Mouse (Mus musculus): ENCODE results near the gene Dpyd.

The Dpyd gene

DNA sequence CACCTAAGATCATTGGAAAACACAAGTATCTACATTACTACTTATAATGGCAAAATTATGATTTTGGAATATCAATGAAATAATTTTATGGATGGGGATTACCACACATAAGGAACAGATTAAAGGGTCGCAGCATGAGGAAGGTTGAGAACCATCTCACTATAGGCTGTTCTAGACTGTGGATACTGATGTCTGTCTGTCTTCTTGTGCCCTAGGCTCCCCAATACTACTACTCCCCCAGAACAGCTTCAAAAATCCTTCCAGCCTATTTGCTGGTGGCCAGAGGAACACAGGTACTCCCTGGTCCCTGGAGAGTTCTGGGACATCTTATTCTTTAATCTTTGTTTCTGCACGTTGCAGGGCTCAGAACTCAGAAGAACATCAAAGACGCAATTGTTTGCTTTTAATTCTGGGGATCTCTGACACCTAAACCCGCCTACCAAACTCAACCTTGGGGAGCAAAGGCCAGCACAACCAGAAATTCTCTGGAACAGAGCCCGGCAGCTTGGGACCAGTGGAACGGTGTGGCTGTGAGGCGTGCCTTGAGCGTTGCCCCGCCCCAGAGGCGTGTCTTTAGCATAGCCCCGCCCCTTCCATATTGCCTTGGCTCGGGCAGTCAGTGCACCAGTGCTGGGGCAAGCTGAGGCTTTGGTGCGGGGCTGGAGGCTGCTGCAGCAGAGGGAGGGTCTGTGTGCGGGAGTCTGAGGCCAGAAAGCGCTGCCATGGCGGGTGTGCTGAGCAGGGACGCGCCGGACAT lies at the start of gene Dpyd:
Gene Dpyd (plus strand): TSS at position 576 of the 757 bp plus-strand sequence.
- peak; percentile 85 for DNase-seq (ENCODE audit: low spot score)

DNA sequence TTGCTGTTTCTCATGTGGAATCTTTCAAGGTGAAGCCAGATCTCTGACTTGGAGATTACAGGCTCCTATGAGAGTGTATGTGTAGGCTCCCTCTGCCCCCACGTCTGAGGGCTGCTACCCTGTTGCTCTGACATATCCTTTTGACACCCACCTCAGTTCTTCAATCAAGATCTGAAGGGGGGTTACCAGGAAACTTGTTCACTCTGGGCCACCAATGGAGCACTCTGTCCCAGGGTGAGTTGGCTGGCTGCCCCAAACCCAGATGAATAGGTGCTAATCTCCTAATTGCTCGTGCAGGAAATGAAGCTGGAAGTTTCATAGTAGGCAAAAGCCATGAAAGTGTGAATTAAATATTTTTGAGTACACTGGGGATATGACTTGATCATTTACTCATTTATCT lies 24.3 kb upstream of the Dpyd start:
- DNase-seq (ENCODE audit: low spot score), result no peak

DNA sequence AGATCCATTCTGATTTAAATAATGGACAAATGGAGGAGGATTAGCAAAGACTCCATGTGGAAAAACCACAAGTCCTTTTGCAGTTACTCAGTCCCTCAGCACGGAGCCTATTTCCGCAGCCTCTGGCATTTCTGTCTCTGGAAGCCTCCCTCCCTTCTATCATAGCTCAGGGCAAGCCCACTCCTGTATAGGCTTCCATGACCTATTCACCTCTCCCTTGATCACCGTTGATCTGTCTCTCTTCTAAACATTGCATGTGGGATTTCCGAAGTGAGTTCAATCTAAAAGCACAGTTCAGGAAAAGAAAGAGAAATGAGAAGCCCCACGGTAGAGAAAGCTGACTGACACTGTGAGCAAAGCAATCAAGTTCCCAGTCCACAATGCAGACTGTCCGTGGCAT lies 20.2 kb upstream of the Dpyd start:
- DNase-seq (ENCODE audit: low spot score), result no peak

DNA sequence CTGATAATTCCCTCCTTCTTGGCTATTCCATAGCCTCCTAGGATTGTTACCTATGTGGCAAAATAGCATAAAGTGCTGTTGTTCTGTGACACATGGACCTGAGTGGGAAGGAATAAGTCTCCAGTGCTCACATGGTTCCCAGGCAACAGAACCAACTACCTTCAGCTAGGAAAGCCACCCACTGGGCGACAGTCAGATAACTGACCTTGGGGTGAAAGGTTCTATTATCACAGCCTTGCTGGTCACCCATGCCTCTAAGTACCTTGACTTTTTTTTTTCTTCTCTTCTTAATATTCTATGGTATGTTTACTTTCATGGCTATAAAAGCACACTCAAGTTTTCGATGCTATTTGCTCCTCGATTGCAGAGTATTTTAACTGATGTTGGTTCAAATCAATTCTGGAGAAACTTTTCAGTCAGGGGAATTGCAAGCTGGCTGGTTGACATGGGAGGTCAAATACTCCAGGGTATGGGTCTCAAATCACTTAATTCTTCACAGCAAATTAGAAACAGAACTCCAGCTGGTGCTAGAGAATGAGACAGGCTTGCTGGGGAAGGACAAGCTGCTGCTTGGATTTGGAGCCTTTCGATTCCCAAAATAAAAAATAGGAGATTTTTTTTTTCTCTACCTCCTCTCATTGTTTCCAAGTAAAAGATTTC lies 14.2 kb upstream of the Dpyd start:
- DNase-seq (ENCODE audit: low spot score), result no peak

DNA sequence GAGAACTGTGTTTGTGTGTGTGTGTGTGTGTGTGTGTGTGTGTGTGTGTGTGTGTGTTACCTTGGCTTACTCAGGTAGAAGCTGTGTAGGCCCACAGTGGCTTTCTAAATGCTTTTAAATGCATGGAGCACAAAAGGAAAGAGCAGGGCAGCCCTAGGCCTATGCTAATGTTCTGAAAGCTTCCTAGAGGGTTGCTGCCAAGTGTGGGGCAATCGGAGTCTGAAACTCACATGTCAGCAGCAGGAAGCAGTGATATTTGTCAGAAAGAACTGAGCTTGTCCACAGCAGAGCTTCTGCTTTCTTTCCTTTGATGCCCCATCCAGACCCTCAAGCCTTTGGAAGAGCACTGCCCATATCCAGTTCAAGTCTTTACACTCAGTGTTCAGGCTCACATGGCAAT lies 4.3 kb upstream of the Dpyd start:
- DNase-seq (ENCODE audit: low spot score), result no peak

DNA sequence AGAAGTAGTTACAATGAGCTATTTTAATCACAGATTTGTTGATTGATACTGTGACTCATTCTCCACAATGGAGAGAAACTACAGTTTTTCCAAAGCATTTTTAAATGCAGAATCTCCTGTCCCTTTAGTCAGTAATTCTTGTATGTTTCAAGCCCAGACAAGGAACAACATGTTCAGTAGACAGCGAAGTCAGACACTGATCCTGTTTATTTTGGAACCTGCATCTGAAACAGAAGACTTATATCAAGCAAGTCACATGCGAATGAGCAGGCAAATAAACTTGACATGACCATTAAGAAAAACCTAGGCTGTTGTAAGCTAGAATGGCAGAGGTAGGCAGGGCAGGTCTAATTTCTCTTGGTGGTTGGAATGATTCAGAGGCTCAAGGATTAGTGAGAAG lies 2.0 kb upstream of the Dpyd start:
- no peak for DNase-seq (ENCODE audit: low spot score)

DNA sequence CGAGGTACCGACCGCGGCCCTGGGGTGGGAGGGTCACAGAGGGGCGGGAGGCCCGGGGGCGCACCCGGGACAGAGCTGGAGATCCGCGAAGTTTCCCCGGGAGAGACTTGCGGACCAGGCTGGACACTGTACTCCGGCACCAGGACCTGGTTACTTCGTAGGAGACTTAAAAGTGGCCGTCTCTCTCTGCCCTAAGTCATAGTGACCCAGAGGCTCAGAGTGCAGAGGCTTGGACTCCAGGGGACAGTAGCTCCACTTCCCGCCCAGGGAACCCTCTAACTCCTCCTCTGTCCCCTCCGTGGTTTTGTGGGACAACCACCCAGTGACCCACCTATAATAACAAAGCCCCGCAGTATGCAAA lies 362 bp downstream of the Dpyd start:
- DNase-seq (ENCODE audit: low spot score), result peak; percentile 36

DNA sequence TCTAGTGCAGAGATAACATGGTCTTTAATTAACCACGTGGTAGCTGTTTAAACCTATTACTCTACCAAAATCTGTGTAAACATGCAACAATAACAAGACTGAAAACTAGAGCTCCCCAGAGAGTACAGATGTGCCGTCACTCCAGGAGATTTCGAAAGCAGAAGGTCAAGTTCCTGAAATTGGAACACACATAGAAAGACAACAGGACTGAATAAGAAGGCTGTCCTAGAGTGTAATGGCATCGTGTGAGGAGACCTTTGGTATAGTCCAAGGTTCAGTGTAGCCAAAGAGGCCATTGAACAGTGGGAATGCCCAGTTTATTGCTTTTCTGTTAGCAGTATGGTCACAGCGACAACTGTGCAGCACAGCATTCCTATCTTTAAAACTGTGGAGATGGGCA lies 4.8 kb downstream of the Dpyd start:
- no peak for DNase-seq (ENCODE audit: low spot score)

DNA sequence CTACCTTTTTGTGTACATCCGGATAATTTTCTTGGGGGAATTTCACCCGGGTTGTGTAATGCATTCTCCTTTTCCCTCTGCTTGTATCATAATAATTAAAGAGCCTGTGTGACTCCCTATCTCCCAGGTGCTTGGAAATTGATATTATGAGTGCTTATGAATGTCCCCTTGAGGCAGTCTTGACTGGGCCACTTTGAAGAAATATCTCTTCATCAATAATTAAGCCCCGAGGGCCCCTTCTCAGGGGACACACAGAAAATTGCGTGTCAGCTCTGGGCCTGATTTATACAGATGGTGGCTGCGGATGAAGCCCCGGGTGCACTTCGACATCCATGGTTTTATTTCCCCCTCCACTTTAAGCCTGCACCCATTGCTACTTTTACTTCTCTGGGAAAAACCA lies 8.3 kb downstream of the Dpyd start:
- DNase-seq (ENCODE audit: low spot score), result no peak

DNA sequence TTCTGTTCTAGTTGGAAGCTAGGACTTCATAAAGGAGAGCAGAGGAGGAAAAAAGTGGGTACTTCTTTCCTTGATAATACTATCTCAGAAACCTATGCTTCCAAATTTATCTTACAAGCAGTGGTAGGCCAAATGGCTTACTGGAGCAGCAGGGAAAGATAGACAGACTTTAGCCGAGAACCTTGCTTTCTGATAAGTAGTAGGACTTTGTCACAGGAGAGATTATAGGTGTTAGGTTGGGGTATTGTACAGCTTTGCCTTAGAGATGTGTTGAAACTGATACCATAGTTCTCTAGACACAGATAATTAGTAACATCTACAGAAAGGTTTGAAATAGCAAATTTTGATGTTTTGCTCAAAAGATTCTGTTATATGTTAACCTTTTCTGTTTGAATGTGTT lies 28.6 kb downstream of the Dpyd start:
- DNase-seq (ENCODE audit: low spot score), result no peak

DNA sequence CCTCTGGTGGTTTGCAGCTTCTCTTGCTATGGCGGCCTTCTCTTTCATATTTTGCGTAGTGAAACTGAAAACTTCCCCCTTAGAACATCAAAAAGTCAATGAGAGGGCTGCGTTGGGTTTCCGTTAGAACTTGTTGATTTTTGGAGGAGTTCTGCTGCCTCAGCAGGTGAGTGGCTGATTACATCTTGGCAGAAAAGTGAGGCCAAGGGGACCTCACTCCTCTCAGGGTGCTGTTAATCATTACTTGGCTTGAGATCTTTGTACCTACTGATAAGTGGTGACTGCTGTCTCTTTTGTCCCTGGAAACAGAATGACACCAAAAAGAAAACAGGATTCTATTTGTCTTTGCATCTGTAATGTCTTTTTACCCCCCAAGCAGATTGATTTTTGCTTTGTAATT lies 32.9 kb downstream of the Dpyd start:
- DNase-seq (ENCODE audit: low spot score), result no peak

DNA sequence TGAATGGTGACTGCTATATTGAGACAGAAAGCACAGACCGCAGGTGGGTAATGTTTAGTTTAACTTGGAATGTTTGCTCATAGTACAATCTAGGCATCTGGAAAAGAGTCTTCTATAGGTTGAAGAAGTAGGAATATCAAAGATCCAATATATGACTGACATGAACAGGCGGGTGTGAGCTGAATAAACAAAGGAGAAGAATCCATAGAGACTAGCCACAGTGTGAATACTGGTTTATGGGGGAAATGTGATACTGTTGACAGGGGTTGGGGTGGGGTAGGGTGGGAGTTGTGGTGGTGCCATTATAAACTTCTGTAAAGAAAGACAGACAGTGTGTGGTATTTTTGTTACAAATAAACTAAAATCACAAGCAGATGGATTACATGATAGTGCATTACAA lies 33.8 kb downstream of the Dpyd start:
- no peak for DNase-seq (ENCODE audit: low spot score)

DNA sequence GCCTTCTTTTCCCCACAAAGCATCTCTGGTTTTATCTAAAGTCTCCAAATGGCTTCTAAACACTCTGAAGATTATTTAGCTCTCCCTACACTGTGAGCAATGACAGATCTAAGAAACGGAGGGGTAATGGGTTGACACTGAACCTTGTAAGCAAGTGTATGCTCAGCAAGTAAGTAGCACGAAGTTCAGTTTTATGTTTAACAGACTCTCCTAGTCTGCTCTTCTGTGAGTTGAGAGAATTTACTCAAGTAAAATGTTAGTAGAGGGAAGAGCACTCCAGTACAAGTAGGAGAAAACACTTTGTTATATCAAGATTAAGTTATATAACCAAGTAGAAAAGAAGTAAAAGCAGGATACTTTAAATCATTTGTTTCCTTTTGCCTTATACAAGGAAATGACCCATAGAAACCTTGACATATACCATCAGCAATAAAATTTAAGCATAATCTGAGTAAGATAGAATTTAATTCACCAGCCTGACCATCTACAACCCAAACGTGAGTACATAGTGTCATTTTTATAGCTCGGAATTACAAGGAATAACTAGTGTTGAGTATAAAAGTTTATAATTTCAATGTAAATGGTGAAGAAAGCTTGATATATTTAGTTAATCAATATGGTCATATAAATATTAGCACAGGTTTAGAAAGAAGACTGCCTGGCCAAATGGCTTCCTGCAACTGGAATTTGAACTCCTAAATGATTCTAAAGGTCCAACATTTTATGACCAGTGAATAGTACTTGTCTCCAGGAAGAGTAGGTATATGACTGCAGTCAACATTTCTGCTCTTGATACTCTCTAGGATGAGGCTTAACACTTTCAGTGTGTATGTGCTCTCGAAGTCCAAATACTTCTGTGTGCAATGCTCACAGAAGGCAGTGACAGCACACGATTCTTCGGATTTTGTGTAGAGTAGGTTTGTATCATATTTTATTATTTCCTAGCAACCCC lies 40.0 kb downstream of the Dpyd start:
- no peak for DNase-seq (ENCODE audit: low spot score)

DNA sequence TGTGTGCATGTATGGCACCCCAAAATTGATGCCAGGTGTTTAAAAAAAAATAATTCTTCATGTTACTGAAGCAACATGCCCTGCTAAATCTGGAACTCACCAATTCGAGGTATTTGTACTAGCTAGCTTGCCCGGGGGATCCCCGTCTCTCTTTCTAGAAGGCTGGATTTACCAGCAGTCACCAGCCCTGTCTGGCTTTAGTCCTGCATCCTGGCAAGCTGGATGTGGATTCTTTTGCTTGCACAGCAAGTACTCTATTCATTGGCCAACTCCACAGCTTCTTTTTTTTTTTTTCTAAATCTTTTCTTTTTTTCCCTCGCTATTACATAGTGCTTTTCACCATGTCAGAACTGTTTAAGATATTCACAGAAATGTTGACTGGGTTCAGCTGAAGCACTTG lies 46.8 kb downstream of the Dpyd start:
- no peak for DNase-seq (ENCODE audit: low spot score)

DNA sequence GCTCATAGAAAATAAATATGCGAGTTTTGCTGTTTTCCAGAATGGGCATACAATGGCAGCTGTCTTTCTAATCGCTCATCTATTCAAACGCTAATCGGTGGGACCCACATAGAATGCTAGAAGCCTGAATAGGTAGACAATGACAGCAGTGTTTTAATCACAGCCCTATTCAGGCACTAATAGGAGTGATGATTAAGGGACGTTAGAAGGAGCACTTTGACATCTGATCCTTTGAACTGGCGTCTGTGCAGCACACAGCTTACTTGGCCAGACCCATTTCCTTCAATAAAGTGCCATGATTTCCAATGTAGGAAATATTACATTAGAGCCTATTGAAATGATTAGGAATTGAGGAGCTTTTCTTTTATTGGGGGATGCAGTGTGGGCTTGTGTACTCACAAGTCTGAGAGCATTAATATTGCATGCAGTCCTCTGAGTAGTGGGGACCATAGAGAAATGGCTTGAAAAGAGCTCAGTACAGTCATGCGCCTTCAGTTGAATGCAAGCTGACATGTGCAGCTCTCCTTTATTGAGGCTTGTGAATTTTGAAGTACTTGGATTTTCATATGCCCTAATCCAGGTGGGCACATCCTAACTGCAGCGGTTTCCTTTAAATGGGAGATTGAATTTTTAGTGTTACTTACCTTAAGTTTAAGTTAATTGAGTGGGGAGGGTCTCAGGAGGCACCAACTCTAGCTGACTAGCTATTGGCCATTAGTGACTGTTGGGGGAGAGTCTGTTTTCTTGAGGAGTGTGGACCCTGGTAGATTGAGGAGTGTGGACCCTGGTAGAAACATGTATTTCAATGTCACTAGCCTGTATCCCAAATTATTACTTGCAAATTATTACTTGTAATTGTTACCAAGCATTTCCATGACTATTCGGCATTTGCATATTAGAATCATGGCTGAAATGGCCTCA lies 64.8 kb downstream of the Dpyd start:
- DNase-seq (ENCODE audit: low spot score), result no peak

DNA sequence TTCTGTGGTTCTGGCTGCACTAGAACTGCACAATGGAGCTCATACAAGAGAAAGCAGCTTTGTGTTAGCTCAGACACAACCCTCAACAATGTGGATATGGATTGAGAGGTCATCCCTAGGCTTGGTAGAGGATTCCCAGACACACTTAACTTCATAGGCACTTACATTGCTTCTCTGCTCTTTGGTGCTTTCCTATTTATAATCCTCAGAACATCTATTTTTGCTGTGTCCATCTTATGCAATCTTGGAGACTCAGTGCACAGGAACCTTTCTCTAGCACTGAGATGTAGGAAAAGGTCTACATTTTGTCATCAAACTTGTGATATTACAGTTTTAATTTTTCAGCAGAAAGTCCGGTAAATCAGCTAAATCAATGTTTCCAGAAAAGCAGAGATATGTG lies 67.8 kb downstream of the Dpyd start:
- no peak for DNase-seq (ENCODE audit: low spot score)

DNA sequence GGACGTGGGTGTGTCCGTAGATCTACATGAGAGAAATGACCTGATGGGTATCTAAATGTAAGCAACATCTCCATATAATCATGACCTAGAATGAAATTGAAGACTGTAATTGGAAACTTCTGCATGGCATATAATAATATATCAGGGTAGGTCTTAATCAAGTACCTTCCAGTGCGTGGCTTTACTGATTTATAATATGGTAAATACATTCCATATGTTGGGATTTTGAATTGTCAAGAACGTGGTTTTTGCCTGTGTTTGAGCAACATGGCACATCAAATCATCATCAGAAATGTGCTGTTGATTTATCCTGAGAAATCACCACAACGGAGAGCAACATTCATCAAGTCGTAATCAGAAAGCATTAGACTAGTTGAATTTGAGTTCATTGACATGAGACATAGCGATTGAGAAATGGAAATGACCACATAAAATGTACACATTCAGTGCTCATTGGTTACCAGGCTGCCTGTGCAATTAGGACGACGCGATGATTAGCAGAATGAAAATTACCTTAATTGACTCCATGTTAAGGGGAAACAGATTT lies 84.2 kb downstream of the Dpyd start:
- no peak for DNase-seq (ENCODE audit: low spot score)

DNA sequence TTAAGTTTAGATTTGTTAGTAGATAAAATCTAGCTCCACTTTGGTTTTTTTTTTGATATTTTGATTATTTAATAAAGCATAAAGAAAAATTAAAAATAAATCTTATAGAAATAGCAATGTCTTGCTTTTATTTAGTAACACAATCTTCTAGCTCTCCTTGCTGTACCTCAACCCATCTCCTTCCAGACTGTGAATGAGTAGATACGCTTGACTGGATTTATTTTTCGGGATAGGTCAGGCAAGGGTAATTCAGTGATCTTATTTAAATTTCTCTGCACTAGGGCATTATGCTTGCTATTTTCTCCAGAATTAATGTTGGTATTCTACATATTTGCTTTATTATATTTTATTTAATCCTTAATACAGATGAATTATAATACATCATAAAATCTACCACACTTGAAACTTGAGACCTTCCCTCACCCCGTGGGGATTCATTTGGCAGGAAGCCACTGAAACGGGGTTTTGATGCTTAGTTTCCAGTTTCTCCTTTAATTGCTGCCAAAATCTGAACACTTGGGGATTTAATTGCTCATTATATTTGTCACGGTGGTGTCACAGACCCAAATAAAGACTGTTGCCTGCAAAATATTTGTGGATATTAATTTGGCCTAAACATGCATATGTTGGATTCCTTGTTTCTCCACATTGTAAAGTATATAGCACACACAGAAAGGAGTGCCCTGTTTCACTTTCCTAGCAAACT lies 102.2 kb downstream of the Dpyd start:
- peak; percentile 55 for DNase-seq (ENCODE audit: low spot score)

DNA sequence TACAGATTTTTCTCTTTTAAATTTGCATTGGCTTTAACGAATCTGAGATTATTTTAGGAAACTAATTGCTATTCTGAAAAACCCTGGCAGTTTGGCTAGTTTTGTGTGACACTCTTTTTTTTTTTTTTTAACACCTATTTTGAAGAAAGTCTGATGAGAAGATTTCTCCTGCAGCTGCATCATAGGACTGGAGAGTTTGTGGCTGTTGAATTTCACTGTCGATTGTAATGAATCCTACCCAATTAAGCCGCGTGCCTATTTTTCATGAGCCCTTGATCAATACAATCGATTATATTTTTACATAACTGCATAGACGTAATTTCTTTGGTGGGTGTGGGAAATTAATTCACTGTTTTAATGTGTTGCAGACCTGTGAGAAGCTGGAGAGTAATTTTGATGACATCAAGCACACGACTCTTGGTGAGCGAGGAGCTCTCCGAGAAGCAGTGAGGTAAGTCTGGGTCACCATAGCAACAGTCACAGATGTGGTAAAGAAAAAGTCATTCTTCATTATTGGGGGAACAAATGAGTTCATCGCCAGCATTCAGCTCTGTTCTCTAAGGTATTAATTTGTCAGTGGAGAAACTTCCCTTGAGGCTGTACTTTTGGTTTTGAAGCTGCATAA lies 112.3 kb downstream of the Dpyd start:
- DNase-seq (ENCODE audit: low spot score), result peak; percentile 74

DNA sequence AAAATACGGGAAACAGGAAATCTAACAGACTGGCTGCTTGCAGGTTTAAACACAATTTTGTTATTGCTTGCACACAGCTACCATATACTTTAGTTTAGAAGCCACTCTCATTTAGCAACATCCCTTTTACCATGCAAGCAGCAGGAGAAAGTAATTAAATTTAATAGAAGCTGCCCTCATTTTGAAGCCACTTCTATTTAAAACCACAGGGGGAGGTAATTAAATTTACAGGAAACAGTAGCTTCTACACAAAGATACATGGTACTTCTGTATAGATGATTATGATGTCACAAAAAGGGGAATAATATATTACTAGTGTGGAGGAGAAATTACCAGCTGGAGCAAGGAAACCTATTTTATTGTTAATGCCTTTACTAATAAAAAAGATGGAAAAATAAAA lies 113.5 kb downstream of the Dpyd start:
- DNase-seq (ENCODE audit: low spot score), result peak; percentile 57

Data from MN1 (cell line).